Mouse (Mus musculus) neural tube, embryonic 14.5 days (tissue): ENCODE measurements around the gene Map1b. TPM values are rescaled to one million over a fixed set of nuclear protein-coding genes. Genes with fewer than 3 reads are reported as not detected.

Experiments used
- ATAC-seq: fragments of 200-750 bp; cut with Nextera tagmentation; 2 replicates; pipeline ENCODE4 v1.8.0; 2017; ENCODE audit warnings: low read depth, mild to moderate bottlenecking, moderate TSS enrichment, moderate library complexity
- H3K27ac ChIP-seq: fragments of 300-500 bp; sonication (generic); 2 replicates; pipeline ENCODE4 v1.5.1; 2014; ENCODE audit warnings: low read depth, mild to moderate bottlenecking, control low read depth, low read length, moderate library complexity, mixed read lengths
- H3K27me3 ChIP-seq: fragments of 300-500 bp; sonication (generic); 2 replicates; pipeline ENCODE4 v1.6.1; 2014; ENCODE audit warnings: low read length; ENCODE audit not compliant: control insufficient read depth, insufficient read depth
- H3K36me3 ChIP-seq: fragments of 300-500 bp; sonication (generic); 2 replicates; pipeline ENCODE4 v1.6.1; 2014; ENCODE audit warnings: low read length, mixed read lengths; ENCODE audit not compliant: control insufficient read depth, insufficient read depth
- H3K4me1 ChIP-seq: fragments of 300-500 bp; sonication (generic); 2 replicates; pipeline ENCODE4 v1.6.1; 2014; ENCODE audit warnings: low read length; ENCODE audit not compliant: control insufficient read depth, insufficient read depth
- H3K4me2 ChIP-seq: fragments of 300-500 bp; sonication (generic); 2 replicates; pipeline ENCODE4 v1.6.1; 2014; ENCODE audit warnings: mild to moderate bottlenecking, low read depth, low read length, control low read depth
- H3K4me3 ChIP-seq: fragments of 300-500 bp; sonication (generic); 2 replicates; pipeline ENCODE4 v1.5.1; 2014; ENCODE audit warnings: low read depth, low read length, control low read depth, mixed read lengths
- H3K9ac ChIP-seq: fragments of 300-500 bp; sonication (generic); replicated peaks from 2 replicates; pipeline ENCODE4 v1.6.1; 2014; ENCODE audit warnings: low read depth, mild to moderate bottlenecking, control low read depth, low read length, mixed read lengths
- H3K9me3 ChIP-seq: fragments of 300-500 bp; sonication (generic); 2 replicates; pipeline ENCODE4 v1.6.1; 2016; ENCODE audit warnings: low read length; ENCODE audit not compliant: control insufficient read depth
- WGBS: fragments of 180-500 bp; shearing (Covaris S2); extraction: QIAGEN DNeasy Blood & Tissue Kit; methylation state at CpG from one replicate; pipeline ENCODE4 v1.1.7; 2014; 5-methylcytosine and 5-hydroxymethylcytosine counted together
- polyA plus RNA-seq: library from polyadenylated mRNA; unstranded; fragments of >200 nt; fragmentation: Nextera tagmentation; extraction: Ambion mirVana; gene quantifications from 2 replicates; pipeline ENCODE4 v1.2.1, GENCODE M21; 2014

Gene Map1b
- polyA plus RNA-seq, 1 experiment from 2014 or later = 2,267 TPM

DNA sequence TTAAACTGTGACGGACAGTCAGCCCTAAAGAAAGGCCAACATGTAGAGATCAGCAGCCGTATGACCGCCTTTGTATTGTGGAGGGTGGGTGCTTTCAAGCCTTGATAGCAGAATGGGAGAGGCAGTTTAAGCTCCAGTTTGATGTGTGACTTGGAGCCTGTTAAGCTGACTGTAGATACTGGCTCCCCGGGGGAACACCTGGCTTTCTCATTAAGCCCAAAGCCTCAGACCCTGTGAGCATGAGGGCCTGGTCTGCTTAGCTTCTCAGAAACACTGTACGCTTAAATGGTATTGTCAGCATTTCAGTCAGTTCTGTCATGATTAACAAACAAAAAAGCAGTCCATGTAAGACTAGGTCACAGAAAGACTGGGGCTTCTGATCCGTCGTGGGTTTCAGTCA is 142.7 kb downstream of the Map1b start:
- Histone ChIP-seq H3K27me3 (no peaks in the 10 kb centered on the region), H3K4me1 (no peaks in the 10 kb centered on the region), H3K9me3 (no peaks in the 10 kb centered on the region), H3K36me3 (no peaks in the 10 kb centered on the region), H3K4me2 (no peak overlapping the region), H3K9ac (no peak overlapping the region), H3K27ac (no peak overlapping the region), H3K4me3 (no peak overlapping the region)
- no peak for ATAC-seq
- 75% methylated on average over 7 of the region's 7 CpGs for WGBS

Other genes with a start within 250 kb of the Map1b start
- gene Ptcd2, start 171.8 kb downstream of the Map1b start, polyA plus RNA-seq = 61.4 and 62.1 TPM in 2 replicates
- gene Mrps27, start 171.8 kb downstream of the Map1b start, polyA plus RNA-seq = 40.2 and 43.4 TPM in 2 replicates